Mouse (Mus musculus) ES-Bruce4 (cell line): ENCODE measurements around the gene Selenon. TPM values are rescaled to one million over a fixed set of nuclear protein-coding genes. Genes with fewer than 3 reads are reported as not detected.

Source experiments
- H3K27ac ChIP-seq: 2 replicates; pipeline ENCODE4 v1.5.1; 2012; ENCODE audit warnings: low read length, inconsistent platforms; ENCODE audit not compliant: insufficient read depth
- H3K27me3 ChIP-seq: 2 replicates; pipeline ENCODE4 v1.6.1; 2012; ENCODE audit warnings: mild to moderate bottlenecking, low read length, inconsistent platforms; ENCODE audit not compliant: control insufficient read depth, poor library complexity, insufficient read depth, severe bottlenecking
- H3K36me3 ChIP-seq: 2 replicates; pipeline ENCODE4 v1.6.1; 2012; ENCODE audit warnings: inconsistent platforms, mild to moderate bottlenecking, low read length, moderate library complexity; ENCODE audit not compliant: control insufficient read depth, poor library complexity, insufficient read depth, severe bottlenecking
- H3K4me1 ChIP-seq: one replicate; pipeline ENCODE4 v1.8.1; 2011; ENCODE audit warnings: low read length; ENCODE audit not compliant: control insufficient read depth, insufficient read depth
- H3K4me3 ChIP-seq: 2 replicates; pipeline ENCODE4 v1.5.1; 2011; ENCODE audit warnings: low read depth, mild to moderate bottlenecking, low read length
- H3K9ac ChIP-seq: 2 replicates; pipeline ENCODE4 v1.6.1; 2012; ENCODE audit warnings: low read depth, mild to moderate bottlenecking, inconsistent platforms; ENCODE audit not compliant: poor library complexity, severe bottlenecking
- H3K9me3 ChIP-seq: replicated peaks from 2 replicates; pipeline ENCODE4 v1.6.1; 2012; ENCODE audit warnings: mild to moderate bottlenecking, low read length, inconsistent platforms; ENCODE audit not compliant: control insufficient read depth, poor library complexity, insufficient read depth, severe bottlenecking
- CTCF ChIP-seq: IDR thresholded peaks from one replicate; pipeline ENCODE4 v1.8.1; 2011; ENCODE audit warnings: low read depth, low read length
- EP300 ChIP-seq: IDR thresholded peaks from 2 replicates; pipeline ENCODE4 v1.6.1; 2011; ENCODE audit warnings: low read depth, low read length; ENCODE audit not compliant: insufficient read depth
- POLR2A ChIP-seq: IDR thresholded peaks from one replicate; pipeline ENCODE4 v1.8.1; 2011; ENCODE audit warnings: low read length; ENCODE audit not compliant: insufficient read depth
- polyA plus RNA-seq: library from polyadenylated mRNA; stranded (reverse); fragments of >200 nt; gene quantifications from 2 replicates; pipeline ENCODE4 v1.2.4, GENCODE M21; 2011; ENCODE audit warnings: low read depth; ENCODE audit not compliant: missing spikeins, insufficient read depth, insufficient read length

Gene Selenon
- polyA plus RNA-seq = 21.6 and 23.0 TPM in 2 replicates

- H3K27ac ChIP-seq = no peak within 1 kb of the TSS
- H3K4me3 ChIP-seq = peak within 1 kb of the TSS; percentile 84
- no peaks in the 10 kb centered on the region for H3K36me3 ChIP-seq
- peaks cover 3% of the 10 kb centered on the region; the same call in 1 of the 2 replicates for H3K9me3 ChIP-seq
- peaks cover 1% of the 10 kb centered on the region; the same call in 1 of the 2 replicates for H3K27me3 ChIP-seq
- peaks cover 2% of the 10 kb centered on the region for H3K4me1 ChIP-seq
- peak within 1 kb of the TSS; percentile 90 for H3K9ac ChIP-seq
- TF ChIP-seq POLR2A (no peak), EP300 (no peak), CTCF (no peak)
Observed at GRCm38 (mm10) chr4:134551494-134552316, at the start of gene Selenon. TSS of gene Selenon (minus strand) at chr4:134552166.

- no peaks in the 10 kb centered on the region for H3K4me1 ChIP-seq
- H3K9ac ChIP-seq = no peak overlapping the region
- H3K36me3 ChIP-seq = no peaks in the 10 kb centered on the region
- no peak overlapping the region for H3K4me3 ChIP-seq
- H3K27me3 ChIP-seq = no peaks in the 10 kb centered on the region
- H3K9me3 ChIP-seq = no peaks in the 10 kb centered on the region
- no peak for TF ChIP-seq EP300
- no peak for TF ChIP-seq POLR2A
- H3K27ac ChIP-seq = no peak overlapping the region
Observed at GRCm38 (mm10) chr4:134601404-134601803, 49.4 kb upstream of the Selenon start.

- TF ChIP-seq EP300 = no peak
- TF ChIP-seq CTCF = no peak
- TF ChIP-seq POLR2A = no peak
- Histone ChIP-seq H3K4me1 (no peaks in the 10 kb centered on the region), H3K27ac (no peak overlapping the region)
Observed at GRCm38 (mm10) chr4:134600777-134601176, 48.8 kb upstream of the Selenon start.

GRCm38 (mm10) chr4:134600060-134600459 is 48.1 kb upstream of the Selenon start:
- Histone ChIP-seq H3K4me1 (no peaks in the 10 kb centered on the region), H3K9ac (no peak overlapping the region), H3K36me3 (no peaks in the 10 kb centered on the region), H3K9me3 (no peaks in the 10 kb centered on the region), H3K27ac (no peak overlapping the region), H3K4me3 (no peak overlapping the region), H3K27me3 (no peaks in the 10 kb centered on the region)
- TF ChIP-seq EP300 (no peak), CTCF (no peak), POLR2A (no peak)

More at GRCm38 (mm10) chr4:134600777-134601176, 48.8 kb upstream of the Selenon start:
- Histone ChIP-seq H3K9me3 (no peaks in the 10 kb centered on the region), H3K4me3 (no peak overlapping the region), H3K27me3 (no peaks in the 10 kb centered on the region), H3K36me3 (no peaks in the 10 kb centered on the region), H3K9ac (no peak overlapping the region)

- TF ChIP-seq CTCF (no peak), POLR2A (no peak), EP300 (no peak)
- H3K4me3 ChIP-seq = no peak overlapping the region
- H3K4me1 ChIP-seq = no peaks in the 10 kb centered on the region
- H3K9ac ChIP-seq = no peak overlapping the region
- H3K9me3 ChIP-seq = no peaks in the 10 kb centered on the region
- H3K27ac ChIP-seq = no peak overlapping the region
- no peaks in the 10 kb centered on the region for H3K27me3 ChIP-seq
- no peaks in the 10 kb centered on the region for H3K36me3 ChIP-seq
Observed at GRCm38 (mm10) chr4:134596816-134597692, 45.1 kb upstream of the Selenon start.
